Mouse (Mus musculus): ENCODE measurements around the gene Rbfox2. TPM values are rescaled to one million over a fixed set of nuclear protein-coding genes. Genes with fewer than 3 reads are reported as not detected.

The Rbfox2 gene
- total and polyA plus RNA-seq, 2 experiments: 17.4 to 21.5 TPM

DNA sequence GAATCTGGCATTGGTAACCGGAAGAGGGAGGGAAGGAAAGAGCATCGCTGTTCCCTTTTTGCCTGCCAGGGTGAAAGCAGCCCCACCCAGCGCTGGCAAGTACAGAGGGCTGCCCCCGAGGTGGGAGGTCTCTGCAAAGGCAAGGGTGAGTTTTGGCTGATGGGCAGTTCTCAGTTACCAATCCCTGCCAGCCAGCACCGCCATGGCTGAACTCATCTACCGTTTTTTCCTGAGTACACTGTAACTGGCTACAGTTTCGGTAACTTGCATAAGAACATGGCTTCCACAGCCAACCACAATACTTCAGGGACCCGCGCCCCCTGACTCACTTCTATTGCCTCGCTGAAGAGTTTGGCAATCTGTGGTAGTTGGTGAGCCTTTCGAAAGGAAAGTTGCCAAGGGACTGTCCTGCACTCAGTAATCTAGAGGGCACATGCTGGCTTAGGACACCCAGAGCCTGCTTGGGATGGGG lies 226.9 kb downstream of the Rbfox2 start:
- 75% methylated on average over 11 of the region's 11 CpGs for WGBS
- TF ChIP-seq CTCF (IDR thresholded peaks at IDR 0.05; ENCODE audit: low read depth, low read length): no peak
- TF ChIP-seq POLR2A (IDR thresholded peaks at IDR 0.05; ENCODE audit: extremely low read depth, insufficient read depth, low read length): no peak
- H3K4me1 ChIP-seq (ENCODE audit: control insufficient read depth, insufficient read depth, low read length): no peaks in the 10 kb centered on the region
- H3K27me3 ChIP-seq (ENCODE audit: control insufficient read depth, insufficient read depth, low read length): no peaks in the 10 kb centered on the region
- no peaks in the 10 kb centered on the region for H3K79me2 ChIP-seq (ENCODE audit: control insufficient read depth, insufficient read depth, low read length)
- DNase-seq (ENCODE audit: extremely low read depth, low read depth, low spot score): no peak
- no peak overlapping the region for H3K27ac ChIP-seq (replicated peaks; ENCODE audit: insufficient read depth, low read depth, low read length)
- peaks cover 17% of the 10 kb centered on the region for H3K36me3 ChIP-seq (ENCODE audit: control insufficient read depth, insufficient read depth, low read length)
- H3K4me3 ChIP-seq (ENCODE audit: insufficient read depth, low read depth, low read length): no peak overlapping the region
- no peak overlapping the region for H3K9ac ChIP-seq (ENCODE audit: low read depth, low read length)

DNA sequence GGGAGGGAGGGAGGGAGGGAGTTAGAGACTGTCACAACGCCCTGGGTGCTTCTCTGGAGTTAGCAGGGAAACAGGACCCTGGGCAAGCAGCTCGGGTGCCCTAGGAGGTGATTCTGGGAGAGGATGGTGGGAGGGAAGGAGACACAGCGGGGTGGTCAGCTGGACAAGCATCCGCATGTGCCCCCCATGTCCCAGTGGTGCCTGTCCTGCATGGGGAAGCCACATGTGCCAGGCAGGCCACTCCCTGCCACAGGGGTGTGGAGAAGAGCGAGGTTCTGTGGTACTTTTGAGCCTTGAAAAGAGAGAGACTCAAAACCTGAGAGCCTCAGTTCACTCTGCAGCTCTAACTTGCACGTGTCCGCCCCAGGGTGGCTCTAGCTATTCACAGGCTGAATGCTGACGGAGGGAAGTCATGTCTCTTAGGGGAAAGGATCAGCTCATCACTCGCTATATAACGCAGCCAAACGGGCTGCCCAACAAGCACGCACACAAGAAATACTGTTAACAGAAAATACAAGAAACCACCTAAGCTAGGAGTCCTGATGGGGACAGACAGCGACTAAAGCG lies 227.5 kb downstream of the Rbfox2 start:
- Histone ChIP-seq H3K9ac (ENCODE audit: low read depth, low read length) (no peak overlapping the region), H3K4me1 (ENCODE audit: control insufficient read depth, insufficient read depth, low read length) (no peaks in the 10 kb centered on the region), H3K27me3 (ENCODE audit: control insufficient read depth, insufficient read depth, low read length) (no peaks in the 10 kb centered on the region), H3K36me3 (ENCODE audit: control insufficient read depth, insufficient read depth, low read length) (peaks cover 14% of the 10 kb centered on the region), H3K79me2 (ENCODE audit: control insufficient read depth, insufficient read depth, low read length) (no peaks in the 10 kb centered on the region), H3K27ac (replicated peaks; ENCODE audit: insufficient read depth, low read depth, low read length) (no peak overlapping the region), H3K4me3 (ENCODE audit: insufficient read depth, low read depth, low read length) (no peak overlapping the region)
- no peak for TF ChIP-seq CTCF (IDR thresholded peaks at IDR 0.05; ENCODE audit: low read depth, low read length)
- TF ChIP-seq POLR2A (IDR thresholded peaks at IDR 0.05; ENCODE audit: extremely low read depth, insufficient read depth, low read length): no peak
- DNase-seq (ENCODE audit: extremely low read depth, low read depth, low spot score): no peak
- WGBS: 91% methylated on average over 14 of the region's 14 CpGs

DNA sequence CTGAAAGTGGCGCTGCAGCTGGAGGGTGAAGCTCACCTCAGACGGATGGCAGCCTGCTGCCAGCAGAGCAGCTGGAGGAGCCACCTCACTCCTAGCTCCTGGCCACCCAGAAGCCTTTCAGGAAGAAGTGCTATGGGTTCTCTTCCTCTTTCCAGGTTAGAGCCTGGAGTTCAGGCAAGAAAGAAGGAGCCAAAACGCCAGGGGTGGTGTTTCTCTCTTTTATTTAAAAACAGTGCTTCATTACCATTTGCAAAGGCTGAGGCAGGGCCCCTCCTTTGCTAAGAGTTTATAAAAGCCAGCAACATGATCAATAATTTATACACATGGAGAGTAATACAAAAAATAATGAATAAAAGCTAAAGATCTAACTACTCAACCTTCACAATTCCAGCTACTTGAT lies 228.0 kb downstream of the Rbfox2 start:
- H3K79me2 ChIP-seq (ENCODE audit: control insufficient read depth, insufficient read depth, low read length): no peaks in the 10 kb centered on the region
- no peak for DNase-seq (ENCODE audit: extremely low read depth, low read depth, low spot score)
- H3K27me3 ChIP-seq (ENCODE audit: control insufficient read depth, insufficient read depth, low read length): no peaks in the 10 kb centered on the region
- TF ChIP-seq CTCF (IDR thresholded peaks at IDR 0.05; ENCODE audit: low read depth, low read length): no peak
- TF ChIP-seq POLR2A (IDR thresholded peaks at IDR 0.05; ENCODE audit: extremely low read depth, insufficient read depth, low read length): no peak
- peaks cover 14% of the 10 kb centered on the region for H3K36me3 ChIP-seq (ENCODE audit: control insufficient read depth, insufficient read depth, low read length)
- no peak overlapping the region for H3K27ac ChIP-seq (replicated peaks; ENCODE audit: insufficient read depth, low read depth, low read length)
- no peaks in the 10 kb centered on the region for H3K4me1 ChIP-seq (ENCODE audit: control insufficient read depth, insufficient read depth, low read length)
- H3K9ac ChIP-seq (ENCODE audit: low read depth, low read length): no peak overlapping the region
- 52% methylated on average over 3 of the region's 3 CpGs for WGBS
- no peak overlapping the region for H3K4me3 ChIP-seq (ENCODE audit: insufficient read depth, low read depth, low read length)

DNA sequence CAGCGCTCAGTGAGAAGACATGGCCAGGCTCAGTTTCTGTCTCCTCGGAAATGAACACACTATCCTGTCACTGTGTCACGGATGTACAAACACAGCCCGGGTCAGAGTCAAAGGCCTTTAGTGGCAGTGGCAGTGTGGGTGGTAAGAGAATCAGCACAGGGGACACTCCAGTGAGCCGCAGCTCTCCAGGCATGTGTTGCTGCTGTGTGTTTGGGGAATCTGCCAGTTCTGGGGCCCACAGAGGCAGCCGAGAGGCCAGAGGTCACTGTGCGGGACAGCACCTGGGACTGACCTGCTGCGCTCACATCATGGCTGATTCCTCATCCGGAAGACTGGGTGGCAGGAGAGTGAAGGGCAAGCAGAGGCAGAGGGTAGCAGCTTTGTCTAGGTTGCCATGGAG lies 228.9 kb downstream of the Rbfox2 start:
- DNase-seq (ENCODE audit: extremely low read depth, low read depth, low spot score): peak; percentile 75
- H3K79me2 ChIP-seq (ENCODE audit: control insufficient read depth, insufficient read depth, low read length): no peaks in the 10 kb centered on the region
- peaks cover 10% of the 10 kb centered on the region for H3K36me3 ChIP-seq (ENCODE audit: control insufficient read depth, insufficient read depth, low read length)
- no peak overlapping the region for H3K27ac ChIP-seq (replicated peaks; ENCODE audit: insufficient read depth, low read depth, low read length)
- no peak overlapping the region for H3K4me3 ChIP-seq (ENCODE audit: insufficient read depth, low read depth, low read length)
- no peaks in the 10 kb centered on the region for H3K27me3 ChIP-seq (ENCODE audit: control insufficient read depth, insufficient read depth, low read length)
- H3K9ac ChIP-seq (ENCODE audit: low read depth, low read length): no peak overlapping the region
- H3K4me1 ChIP-seq (ENCODE audit: control insufficient read depth, insufficient read depth, low read length): no peaks in the 10 kb centered on the region; the same call in 1 of the 2 replicates
- 23% methylated on average over 9 of the region's 9 CpGs for WGBS
- TF ChIP-seq CTCF (IDR thresholded peaks at IDR 0.05; ENCODE audit: low read depth, low read length) (no peak), POLR2A (IDR thresholded peaks at IDR 0.05; ENCODE audit: extremely low read depth, insufficient read depth, low read length) (no peak)

DNA sequence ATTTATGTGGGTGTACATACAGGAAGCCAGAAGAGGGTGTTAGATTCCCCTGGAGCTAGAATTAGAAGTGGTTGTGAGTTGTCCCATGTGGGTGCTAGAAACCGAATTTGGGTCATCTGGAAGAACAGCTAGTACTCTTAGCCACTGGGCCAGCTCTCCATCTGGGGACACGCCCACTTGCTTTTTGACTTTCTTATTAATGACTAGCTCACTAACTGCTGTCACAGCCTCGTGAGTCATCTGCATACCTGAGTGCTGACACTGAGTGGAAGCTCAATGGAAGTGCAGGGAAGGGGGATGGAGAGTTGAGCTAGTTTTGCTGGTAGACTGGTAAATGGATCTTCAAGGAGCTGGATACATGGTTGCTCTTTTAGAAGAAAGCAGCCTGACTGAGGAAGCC lies 230.3 kb downstream of the Rbfox2 start:
- Histone ChIP-seq H3K27me3 (ENCODE audit: control insufficient read depth, insufficient read depth, low read length) (no peaks in the 10 kb centered on the region), H3K36me3 (ENCODE audit: control insufficient read depth, insufficient read depth, low read length) (no peaks in the 10 kb centered on the region), H3K4me1 (ENCODE audit: control insufficient read depth, insufficient read depth, low read length) (peaks cover 2% of the 10 kb centered on the region), H3K79me2 (ENCODE audit: control insufficient read depth, insufficient read depth, low read length) (no peaks in the 10 kb centered on the region), H3K4me3 (ENCODE audit: insufficient read depth, low read depth, low read length) (no peak overlapping the region), H3K27ac (replicated peaks; ENCODE audit: insufficient read depth, low read depth, low read length) (no peak overlapping the region), H3K9ac (ENCODE audit: low read depth, low read length) (no peak overlapping the region)
- TF ChIP-seq CTCF (IDR thresholded peaks at IDR 0.05; ENCODE audit: low read depth, low read length) (no peak), POLR2A (IDR thresholded peaks at IDR 0.05; ENCODE audit: extremely low read depth, insufficient read depth, low read length) (no peak)
- 91% methylated on average over 3 of the region's 3 CpGs for WGBS
- DNase-seq (ENCODE audit: extremely low read depth, low read depth, low spot score): no peak

DNA sequence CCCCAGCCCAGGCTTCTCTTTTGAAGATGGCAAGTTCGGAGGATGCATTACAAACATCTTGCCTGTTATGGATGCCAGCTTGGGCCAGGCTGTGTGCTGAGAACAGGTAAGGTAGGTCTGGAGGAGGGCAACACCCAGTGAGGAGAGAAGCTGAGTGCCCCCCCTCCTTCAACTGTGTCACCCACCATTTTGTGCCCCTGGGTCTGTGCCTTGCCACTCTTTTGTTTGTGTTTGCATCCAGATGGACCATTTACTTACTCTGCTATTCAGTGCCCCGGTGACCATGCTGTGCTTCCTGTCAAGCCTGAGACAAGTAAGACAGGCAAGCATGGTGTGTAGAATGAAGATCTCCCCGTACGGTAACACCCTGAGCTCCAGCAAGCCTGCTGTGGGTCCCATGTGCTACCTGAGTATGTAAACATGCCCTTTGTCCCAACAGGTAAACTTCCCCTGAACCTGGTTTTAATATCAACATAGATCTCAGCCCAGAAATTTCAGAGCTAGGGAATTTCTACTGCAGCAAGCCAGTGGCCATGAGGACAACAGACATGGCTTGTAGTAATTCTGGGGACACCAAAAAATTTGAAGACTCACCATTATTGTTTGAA lies 234.1 kb downstream of the Rbfox2 start:
- WGBS: 43% methylated on average over 4 of the region's 4 CpGs
- TF ChIP-seq POLR2A (IDR thresholded peaks at IDR 0.05; ENCODE audit: extremely low read depth, insufficient read depth, low read length) (no peak), CTCF (IDR thresholded peaks at IDR 0.05; ENCODE audit: low read depth, low read length) (no peak)
- H3K27ac ChIP-seq (replicated peaks; ENCODE audit: insufficient read depth, low read depth, low read length): no peak overlapping the region

More for the DNA sequence above, 234.1 kb downstream of the Rbfox2 start:
- Histone ChIP-seq H3K36me3 (ENCODE audit: control insufficient read depth, insufficient read depth, low read length) (no peaks in the 10 kb centered on the region), H3K27me3 (ENCODE audit: control insufficient read depth, insufficient read depth, low read length) (no peaks in the 10 kb centered on the region), H3K9ac (ENCODE audit: low read depth, low read length) (no peak overlapping the region), H3K79me2 (ENCODE audit: control insufficient read depth, insufficient read depth, low read length) (no peaks in the 10 kb centered on the region), H3K4me1 (ENCODE audit: control insufficient read depth, insufficient read depth, low read length) (peaks cover 2% of the 10 kb centered on the region), H3K4me3 (ENCODE audit: insufficient read depth, low read depth, low read length) (no peak overlapping the region)
- DNase-seq (ENCODE audit: extremely low read depth, low read depth, low spot score): peak; percentile 56

Data from liver, adult 2 months (tissue).